Mouse (Mus musculus) hindbrain, embryonic 14.5 days (tissue): ENCODE results near the gene Peli2. TPM values are rescaled to one million over a fixed set of nuclear protein-coding genes. Genes with fewer than 3 reads are reported as not detected.

Source experiments
- ATAC-seq: fragments of 200-750 bp; cut with Nextera tagmentation; 2 replicates; pipeline ENCODE4 v1.8.0; 2017; ENCODE audit warnings: moderate number of reproducible peaks, mild to moderate bottlenecking, moderate TSS enrichment, moderate library complexity; ENCODE audit not compliant: low FRiP score
- DNase-seq: peaks from one replicate; pipeline ENCODE4 v3.0.0-alpha.2; 2015; ENCODE audit warnings: low spot score
- H3K27ac ChIP-seq: fragments of 300-500 bp; sonication (generic); 2 replicates; pipeline ENCODE4 v1.5.1; 2014; ENCODE audit warnings: mild to moderate bottlenecking, moderate library complexity
- H3K27me3 ChIP-seq: fragments of 300-500 bp; sonication (generic); 2 replicates; pipeline ENCODE4 v1.6.1; 2014; ENCODE audit warnings: mild to moderate bottlenecking, low read length, mixed read lengths; ENCODE audit not compliant: control insufficient read depth, insufficient read depth
- H3K36me3 ChIP-seq: fragments of 300-500 bp; sonication (generic); replicated peaks from 2 replicates; pipeline ENCODE4 v1.6.1; 2014; ENCODE audit not compliant: control insufficient read depth, insufficient read depth
- H3K4me1 ChIP-seq: fragments of 300-500 bp; sonication (generic); replicated peaks from 2 replicates; pipeline ENCODE4 v1.6.1; 2014; ENCODE audit warnings: antibody characterized with exemption, low read length, mixed read lengths; ENCODE audit not compliant: control insufficient read depth, insufficient read depth
- H3K4me2 ChIP-seq: fragments of 300-500 bp; sonication (generic); replicated peaks from 2 replicates; pipeline ENCODE4 v1.6.1; 2014; ENCODE audit warnings: mild to moderate bottlenecking, moderate library complexity
- H3K4me3 ChIP-seq: fragments of 300-500 bp; sonication (generic); replicated peaks from 2 replicates; pipeline ENCODE4 v1.5.1; 2014; ENCODE audit warnings: mild to moderate bottlenecking, low read length
- H3K9ac ChIP-seq: fragments of 300-500 bp; sonication (generic); 2 replicates; pipeline ENCODE4 v1.6.1; 2014
- H3K9me3 ChIP-seq: fragments of 300-500 bp; sonication (generic); 2 replicates; pipeline ENCODE4 v1.6.1; 2016; ENCODE audit warnings: low read length; ENCODE audit not compliant: control insufficient read depth
- WGBS: fragments of 180-500 bp; shearing (Covaris S2); extraction: QIAGEN DNeasy Blood & Tissue Kit; methylation state at CpG from one replicate; pipeline ENCODE4 v1.1.7; 2014; 5-methylcytosine and 5-hydroxymethylcytosine counted together
- polyA plus RNA-seq: library from polyadenylated mRNA; unstranded; fragments of >200 nt; fragmentation: Nextera tagmentation; extraction: Ambion mirVana; gene quantifications from 2 replicates; pipeline ENCODE4 v1.2.1, GENCODE M21; 2014

The Peli2 gene
- polyA plus RNA-seq, 1 experiment from 2014 or later: 10.0 TPM

DNA sequence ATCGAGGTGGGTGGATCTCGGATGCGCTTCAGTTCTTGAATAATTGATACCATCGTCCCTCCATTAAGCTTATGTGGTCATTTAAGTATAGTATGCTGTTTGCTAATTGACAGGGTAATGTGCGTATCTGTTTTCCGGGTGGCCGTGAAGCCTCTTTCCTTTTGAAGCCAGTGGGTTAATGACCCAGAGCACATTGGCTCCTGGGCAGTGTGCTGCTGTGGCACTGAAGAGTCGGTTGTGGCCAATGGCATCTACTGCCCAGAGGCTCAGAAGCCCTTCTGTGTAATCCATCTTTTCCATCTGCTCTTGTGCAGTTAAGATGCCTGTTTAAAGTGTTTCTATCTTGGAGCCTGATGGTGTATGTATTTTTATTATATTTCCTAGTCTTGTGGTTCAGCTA, 34.0 kb downstream of the Peli2 start:
- H3K4me1 ChIP-seq: no peaks in the 10 kb centered on the region; the same call in 1 of the 2 replicates
- H3K36me3 ChIP-seq: no peaks in the 10 kb centered on the region
- no peak overlapping the region for H3K9ac ChIP-seq
- H3K27me3 ChIP-seq: no peaks in the 10 kb centered on the region
- ATAC-seq (no peak), DNase-seq (no peak)
- 65% methylated on average over 8 of the region's 8 CpGs for WGBS
- no peaks in the 10 kb centered on the region for H3K9me3 ChIP-seq
- no peak overlapping the region for H3K4me3 ChIP-seq
- H3K27ac ChIP-seq: no peak overlapping the region
- no peak overlapping the region for H3K4me2 ChIP-seq

GRCm38 (mm10) chr14:48155153-48155552, 34.5 kb downstream of the Peli2 start:
- DNase-seq: no peak
- 87% methylated on average over 13 of the region's 13 CpGs for WGBS
- no peak for ATAC-seq
- Histone ChIP-seq H3K27me3 (no peaks in the 10 kb centered on the region), H3K4me2 (no peak overlapping the region), H3K27ac (no peak overlapping the region), H3K4me3 (no peak overlapping the region), H3K9me3 (no peaks in the 10 kb centered on the region), H3K4me1 (no peaks in the 10 kb centered on the region; the same call in 1 of the 2 replicates), H3K36me3 (no peaks in the 10 kb centered on the region), H3K9ac (no peak overlapping the region)

GRCm38 (mm10) chr14:48157085-48157484, 36.5 kb downstream of the Peli2 start:
- H3K4me3 ChIP-seq: no peak overlapping the region
- 84% methylated on average over 3 of the region's 3 CpGs for WGBS

DNA sequence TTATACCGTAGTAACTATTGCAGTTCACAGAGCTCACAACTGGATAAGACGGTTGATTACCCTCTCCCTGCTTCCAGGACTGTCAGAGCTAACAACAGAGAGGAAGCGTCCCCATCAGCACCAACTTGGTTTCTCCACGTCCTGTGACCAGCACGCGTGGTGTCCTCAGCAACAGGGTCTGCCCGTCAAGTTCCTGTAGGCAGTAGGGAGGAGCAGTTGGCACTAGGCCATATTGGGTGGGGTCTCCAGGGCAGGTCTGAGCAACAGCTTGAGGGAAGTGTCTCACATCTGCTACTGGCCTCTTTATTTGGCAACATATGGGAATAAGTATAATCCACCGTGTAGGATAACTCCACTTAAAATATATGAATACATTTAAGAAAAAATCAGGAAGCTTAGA, 37.2 kb downstream of the Peli2 start:
- DNase-seq: no peak
- H3K4me1 ChIP-seq: no peaks in the 10 kb centered on the region; the same call in 1 of the 2 replicates
- 80% methylated on average over 8 of the region's 8 CpGs for WGBS
- no peak overlapping the region for H3K4me2 ChIP-seq
- H3K9me3 ChIP-seq: no peaks in the 10 kb centered on the region
- H3K27ac ChIP-seq: no peak overlapping the region
- no peak overlapping the region for H3K4me3 ChIP-seq
- no peaks in the 10 kb centered on the region for H3K36me3 ChIP-seq
- ATAC-seq: no peak
- H3K9ac ChIP-seq: no peak overlapping the region
- H3K27me3 ChIP-seq: no peaks in the 10 kb centered on the region

More at GRCm38 (mm10) chr14:48157085-48157484, 36.5 kb downstream of the Peli2 start:
- H3K4me2 ChIP-seq: no peak overlapping the region
- no peak for ATAC-seq
- no peak overlapping the region for H3K9ac ChIP-seq
- no peaks in the 10 kb centered on the region for H3K27me3 ChIP-seq
- H3K4me1 ChIP-seq: no peaks in the 10 kb centered on the region; the same call in 1 of the 2 replicates
- no peak for DNase-seq
- no peaks in the 10 kb centered on the region for H3K9me3 ChIP-seq
- H3K27ac ChIP-seq: no peak overlapping the region
- no peaks in the 10 kb centered on the region for H3K36me3 ChIP-seq

GRCm38 (mm10) chr14:48159401-48159800, 38.8 kb downstream of the Peli2 start:
- 40% methylated on average over 3 of the region's 3 CpGs for WGBS
- H3K4me2 ChIP-seq: no peak overlapping the region
- H3K27me3 ChIP-seq: no peaks in the 10 kb centered on the region
- no peaks in the 10 kb centered on the region; the same call in 1 of the 2 replicates for H3K4me1 ChIP-seq
- H3K36me3 ChIP-seq: no peaks in the 10 kb centered on the region
- DNase-seq (no peak), ATAC-seq (no peak)
- no peak overlapping the region for H3K9ac ChIP-seq
- no peaks in the 10 kb centered on the region for H3K9me3 ChIP-seq
- H3K27ac ChIP-seq: no peak overlapping the region
- H3K4me3 ChIP-seq: no peak overlapping the region

- no peaks in the 10 kb centered on the region for H3K9me3 ChIP-seq
- no peak overlapping the region for H3K4me3 ChIP-seq
- no peaks in the 10 kb centered on the region for H3K4me1 ChIP-seq
- H3K27ac ChIP-seq: no peak overlapping the region
- DNase-seq: no peak
- no peak for ATAC-seq
- 80% methylated on average over 14 of the region's 14 CpGs for WGBS
- no peak overlapping the region for H3K9ac ChIP-seq
- no peaks in the 10 kb centered on the region for H3K36me3 ChIP-seq
- no peak overlapping the region for H3K4me2 ChIP-seq
- H3K27me3 ChIP-seq: no peaks in the 10 kb centered on the region
Observed at GRCm38 (mm10) chr14:48162446-48162845, 41.8 kb downstream of the Peli2 start.

GRCm38 (mm10) chr14:48164917-48165316, 44.3 kb downstream of the Peli2 start:
- H3K27me3 ChIP-seq: no peaks in the 10 kb centered on the region
- DNase-seq (no peak), ATAC-seq (no peak)
- 71% methylated on average over 8 of the region's 8 CpGs for WGBS
- H3K4me1 ChIP-seq: no peaks in the 10 kb centered on the region
- no peak overlapping the region for H3K4me2 ChIP-seq
- no peaks in the 10 kb centered on the region for H3K36me3 ChIP-seq
- no peak overlapping the region for H3K9ac ChIP-seq
- H3K4me3 ChIP-seq: no peak overlapping the region
- H3K27ac ChIP-seq: no peak overlapping the region
- H3K9me3 ChIP-seq: no peaks in the 10 kb centered on the region

DNA sequence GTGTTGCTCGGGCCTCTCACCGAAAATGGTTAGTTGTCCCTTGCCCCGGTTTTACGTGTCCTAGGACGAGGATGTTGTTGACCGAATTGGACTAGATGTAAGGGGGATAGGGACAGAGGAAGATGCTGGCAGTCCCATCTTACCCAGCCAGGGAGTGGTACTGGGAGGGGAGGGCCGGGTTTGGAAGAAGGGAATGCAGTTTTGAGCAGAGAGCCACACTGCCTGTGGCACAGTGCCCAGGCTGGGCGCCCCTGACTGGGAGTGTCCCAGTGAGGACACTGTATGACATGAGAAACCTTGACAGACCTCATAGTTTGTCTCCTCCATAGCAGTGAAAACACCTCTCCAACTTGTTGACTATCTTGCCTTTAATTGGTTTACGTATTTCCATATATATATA, 45.8 kb downstream of the Peli2 start:
- no peak for ATAC-seq
- H3K9ac ChIP-seq: no peak overlapping the region
- no peak overlapping the region for H3K4me2 ChIP-seq
- WGBS: 87% methylated on average over 9 of the region's 9 CpGs
- no peaks in the 10 kb centered on the region for H3K27me3 ChIP-seq
- no peaks in the 10 kb centered on the region for H3K36me3 ChIP-seq
- H3K9me3 ChIP-seq: no peaks in the 10 kb centered on the region
- no peak overlapping the region for H3K4me3 ChIP-seq
- DNase-seq: no peak
- H3K4me1 ChIP-seq: peaks cover 6% of the 10 kb centered on the region
- H3K27ac ChIP-seq: no peak overlapping the region

DNA sequence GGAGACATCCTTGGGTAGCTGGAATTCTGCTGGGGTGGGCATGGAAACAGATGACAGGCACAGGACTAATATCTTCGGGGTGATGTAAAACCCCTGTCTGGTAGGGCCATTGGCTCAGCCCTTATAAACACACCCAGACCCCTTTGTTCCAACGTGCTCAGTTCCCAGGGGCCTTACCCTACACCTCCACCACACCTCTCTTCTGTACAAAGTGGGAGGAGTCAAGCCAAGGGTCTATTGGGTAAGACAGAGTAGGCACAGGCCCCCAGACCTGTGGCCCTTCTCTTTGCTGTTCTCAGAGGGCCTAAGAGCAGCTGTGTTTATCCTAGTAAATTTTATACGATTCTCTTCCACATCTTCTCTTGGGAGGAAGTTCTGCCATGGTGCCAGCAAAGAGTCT, 46.4 kb downstream of the Peli2 start:
- no peak for ATAC-seq
- Histone ChIP-seq H3K36me3 (no peaks in the 10 kb centered on the region), H3K27ac (no peak overlapping the region), H3K4me3 (no peak overlapping the region), H3K9me3 (no peaks in the 10 kb centered on the region), H3K27me3 (no peaks in the 10 kb centered on the region), H3K4me1 (peaks cover 13% of the 10 kb centered on the region), H3K9ac (no peak overlapping the region), H3K4me2 (no peak overlapping the region)
- WGBS: 68% methylated on average over 3 of the region's 3 CpGs
- DNase-seq: no peak

DNA sequence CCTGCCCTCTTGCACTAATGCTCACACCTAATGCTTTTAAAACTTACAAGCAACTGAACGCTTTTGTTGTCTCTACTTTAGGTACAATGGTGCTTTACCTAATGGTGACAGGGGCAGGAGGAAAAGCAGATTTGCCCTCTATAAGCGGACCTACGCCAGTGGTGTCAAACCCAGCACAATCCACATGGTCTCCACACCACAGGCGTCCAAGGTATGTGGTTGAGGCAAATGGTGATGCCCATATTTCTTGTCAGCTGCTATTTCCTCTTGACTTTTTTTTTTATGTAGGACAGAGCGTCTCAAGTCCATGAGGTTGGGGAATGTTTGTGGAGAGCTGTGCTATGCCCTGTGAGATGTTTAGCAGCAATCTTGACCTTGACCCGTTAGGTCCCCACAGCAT, 47.5 kb downstream of the Peli2 start:
- Histone ChIP-seq H3K4me1 (peaks cover 14% of the 10 kb centered on the region), H3K27me3 (no peaks in the 10 kb centered on the region), H3K4me2 (no peak overlapping the region), H3K9ac (no peak overlapping the region), H3K27ac (no peak overlapping the region), H3K4me3 (no peak overlapping the region), H3K9me3 (no peaks in the 10 kb centered on the region), H3K36me3 (no peaks in the 10 kb centered on the region)
- no peak for ATAC-seq
- no peak for DNase-seq
- WGBS: 92% methylated on average over 6 of the region's 6 CpGs
